Mouse (Mus musculus): ENCODE measurements around the gene Add2.

DNA sequence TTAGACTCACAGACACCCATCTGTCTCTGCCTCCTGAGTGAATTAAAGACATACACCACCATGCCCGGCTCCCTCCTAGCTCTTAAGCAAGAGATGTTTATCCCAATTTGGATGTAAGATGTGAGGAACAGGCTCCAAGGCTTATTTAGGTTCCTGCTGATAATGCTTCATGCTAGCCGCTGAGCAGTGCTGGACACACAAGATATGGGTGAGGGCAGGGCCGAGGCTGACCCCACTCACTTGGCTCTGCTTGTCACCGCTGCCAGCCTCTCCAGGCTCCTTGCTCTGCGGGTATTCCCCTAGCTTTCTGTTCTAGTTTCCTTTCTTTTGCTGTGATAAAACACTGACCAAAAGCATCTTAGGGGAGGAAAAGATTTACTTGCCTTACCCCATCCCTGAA lies 25.1 kb downstream of the Add2 start:
- TF ChIP-seq CEBPB (IDR thresholded peaks at IDR 0.05; ENCODE audit: low read depth) (no peak), CTCF (IDR thresholded peaks at IDR 0.05; ENCODE audit: control insufficient read depth, insufficient read depth, insufficient read length) (no peak), USF1 (IDR thresholded peaks at IDR 0.05; ENCODE audit: low read depth) (no peak), MAX (IDR thresholded peaks at IDR 0.05) (no peak)
